11 mouse cellular contexts compared by ENCODE assay signal in the genomic region with DNA sequence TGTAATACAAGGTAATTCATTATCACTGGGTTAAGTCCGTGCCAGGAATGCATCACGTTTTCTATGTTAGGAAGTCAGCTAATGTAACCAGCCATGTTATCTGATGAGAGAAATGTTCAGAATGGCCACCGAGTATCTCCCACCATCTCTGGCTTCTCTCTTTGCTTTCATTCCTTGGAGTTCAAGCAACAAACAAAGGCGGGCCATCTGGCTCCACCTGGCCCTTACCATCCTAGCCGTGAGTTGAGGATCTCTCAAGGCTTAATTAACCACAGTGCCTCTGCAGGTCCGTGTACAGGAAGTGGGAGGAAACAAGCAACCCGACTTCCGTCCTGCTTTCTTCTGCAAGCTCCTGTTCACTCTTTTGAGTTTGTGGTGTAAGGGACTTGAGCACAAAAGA. TPM values are rescaled to one million over a fixed set of nuclear protein-coding genes. Genes with fewer than 3 reads are reported as not detected.
DNase-seq lines count a peak whose midpoint lies in the region; ATAC-seq and TF ChIP-seq lines count a peak whose summit lies in the region.
"Had no signal": no experiment of that assay in that cellular context is flagged by ENCODE, and none has a peak within 500 bp of the region (broad histone marks: within the 10 kb centered on the region; RNA-seq: fewer than 3 reads in every experiment).

No protein-coding gene starts in this region.

- no peak for DNase-seq in kidney, postnatal 14 days
- DNase-seq in MN1 (ENCODE audit: low spot score): peak; percentile 26
- DNase-seq in induced T-regulatory cell, adult 2 months (ENCODE audit: low read depth): peak; percentile 76
- DNase-seq in naive thymus-derived CD4-positive, alpha-beta T cell, adult 2 months (ENCODE audit: low read depth): peak; percentile 72
- DNase-seq in left cerebral cortex, adult 2 months (ENCODE audit: extremely low spot score in 1 of 2, low spot score in 2 of 2): no peak
- no peak for DNase-seq in left cerebral cortex, adult 9 months (ENCODE audit: low spot score in 2 of 2)
- DNase-seq: cerebellum, adult 9-10 months had no signal

- H3K4me1 ChIP-seq in kidney, embryonic 14.5 days (ENCODE audit: control insufficient read depth, insufficient read depth, low read length): peaks cover 11% of the 10 kb centered on the region; the same call in 1 of the 2 replicates
- peaks cover 8% of the 10 kb centered on the region for H3K4me1 ChIP-seq in midbrain, embryonic 15.5 days

- 0 out of 2 replicates have a peak overlapping the region, but pooled peaks have one; percentile 22 for H3K4me2 ChIP-seq in kidney, embryonic 14.5 days (replicated peaks; ENCODE audit: low read depth, low read length)
- no peak overlapping the region for H3K4me2 ChIP-seq in midbrain, embryonic 15.5 days
- H3K4me2 ChIP-seq: midbrain, embryonic 11.5 days had no signal

- no peak for ATAC-seq in kidney, embryonic 14.5 days (ENCODE audit: low FRiP score, low TSS enrichment)
- no peak for ATAC-seq in midbrain, embryonic 15.5 days (replicated peaks)
- ATAC-seq: Patski had no signal

- intact Hi-C loops in left cerebral cortex, adult 2 months (cut with DNase I): loop anchor here (5.0 kb wide), 1 partner anchor 65 kb away; no protein-coding TSS in a partner anchor

- no peak overlapping the region for H3K27ac ChIP-seq in kidney, embryonic 14.5 days (ENCODE audit: low read depth, low read length)
- no peak overlapping the region for H3K27ac ChIP-seq in left cerebral cortex, adult 2 months
- no peak overlapping the region for H3K27ac ChIP-seq in midbrain, embryonic 15.5 days

- no peak overlapping the region for H3K9ac ChIP-seq in kidney, embryonic 14.5 days (ENCODE audit: low read depth, low read length)
- H3K9ac ChIP-seq in midbrain, embryonic 15.5 days: no peak overlapping the region

- no peak for TF ChIP-seq CTCF in left cerebral cortex, adult 2 months (IDR thresholded peaks at IDR 0.05)

- no peak overlapping the region for H3K4me3 ChIP-seq in kidney, embryonic 14.5 days (ENCODE audit: low read length)
- no peak overlapping the region for H3K4me3 ChIP-seq in left cerebral cortex, adult 2 months
- H3K4me3 ChIP-seq in midbrain, embryonic 15.5 days: no peak overlapping the region

- no peaks in the 10 kb centered on the region for H3K27me3 ChIP-seq in kidney, embryonic 14.5 days (ENCODE audit: control insufficient read depth, insufficient read depth, low read length)
- no peaks in the 10 kb centered on the region for H3K27me3 ChIP-seq in midbrain, embryonic 15.5 days (replicated peaks)
- H3K27me3 ChIP-seq: Patski had no signal

- 41% methylated on average over 8 of the region's 8 CpGs for WGBS in kidney, embryonic 14.5 days
- 78% methylated on average over 8 of the region's 8 CpGs for WGBS in midbrain, embryonic 15.5 days

- H3K9me3 ChIP-seq in kidney, embryonic 14.5 days (ENCODE audit: control insufficient read depth, low read length): no peaks in the 10 kb centered on the region
- H3K9me3 ChIP-seq in midbrain, embryonic 15.5 days: no peaks in the 10 kb centered on the region

- H3K36me3 ChIP-seq in kidney, embryonic 14.5 days (ENCODE audit: control insufficient read depth, insufficient read depth, low read length): no peaks in the 10 kb centered on the region
- no peaks in the 10 kb centered on the region for H3K36me3 ChIP-seq in midbrain, embryonic 15.5 days (replicated peaks)

RNA-seq across cellular contexts. Expression of a gene that starts 21.8 kb away (rescaled TPM):
- 4.7 and 7.9 TPM in 2 replicates for polyA plus RNA-seq in kidney, embryonic 14.5 days (2014; fragmentation: Nextera tagmentation; extraction: Ambion mirVana)
- 1 to 10 TPM; 3.6 to 4.0 TPM for total RNA-seq in left cerebral cortex, adult 2 months (2021)
- 6.8 and 7.6 TPM in 2 replicates for polyA plus RNA-seq in midbrain, embryonic 15.5 days (2015; fragmentation: Nextera tagmentation; extraction: Ambion mirVana)

RNA-seq across cellular contexts. Expression of a gene that starts 48.0 kb away (rescaled TPM):
- polyA plus RNA-seq in kidney, embryonic 14.5 days (2014; fragmentation: Nextera tagmentation; extraction: Ambion mirVana): 0.40 and 0.64 TPM in 2 replicates
- under 1 TPM in 1 of 2 experiments, not detected in 1; 0.21 TPM for total RNA-seq in left cerebral cortex, adult 2 months (2021)
- 0.19 and 0.26 TPM in 2 replicates for polyA plus RNA-seq in midbrain, embryonic 15.5 days (2015; fragmentation: Nextera tagmentation; extraction: Ambion mirVana)
- polyA plus RNA-seq: Patski had no signal

Comparison
In these comparisons a context has a peak if more than half of its experiments do, and no peak if none do; other contexts are left out.
1. DNase-seq: peak in MN1 (single experiment), induced T-regulatory cell, adult 2 months (single experiment) and naive thymus-derived CD4-positive, alpha-beta T cell, adult 2 months (single experiment); none in kidney, postnatal 14 days (single experiment), left cerebral cortex, adult 2 months (0 of 2) and left cerebral cortex, adult 9 months (0 of 2).